Mouse (Mus musculus) CD4-positive helper T cell, adult 2 months (primary cell): ENCODE data around the gene Tox2.

Experiments used
- DNase-seq: peaks from one replicate; pipeline ENCODE4 v3.0.0-alpha.2; 2012; ENCODE audit warnings: low read depth, missing footprints, low spot score

Tox2 gene

DNA sequence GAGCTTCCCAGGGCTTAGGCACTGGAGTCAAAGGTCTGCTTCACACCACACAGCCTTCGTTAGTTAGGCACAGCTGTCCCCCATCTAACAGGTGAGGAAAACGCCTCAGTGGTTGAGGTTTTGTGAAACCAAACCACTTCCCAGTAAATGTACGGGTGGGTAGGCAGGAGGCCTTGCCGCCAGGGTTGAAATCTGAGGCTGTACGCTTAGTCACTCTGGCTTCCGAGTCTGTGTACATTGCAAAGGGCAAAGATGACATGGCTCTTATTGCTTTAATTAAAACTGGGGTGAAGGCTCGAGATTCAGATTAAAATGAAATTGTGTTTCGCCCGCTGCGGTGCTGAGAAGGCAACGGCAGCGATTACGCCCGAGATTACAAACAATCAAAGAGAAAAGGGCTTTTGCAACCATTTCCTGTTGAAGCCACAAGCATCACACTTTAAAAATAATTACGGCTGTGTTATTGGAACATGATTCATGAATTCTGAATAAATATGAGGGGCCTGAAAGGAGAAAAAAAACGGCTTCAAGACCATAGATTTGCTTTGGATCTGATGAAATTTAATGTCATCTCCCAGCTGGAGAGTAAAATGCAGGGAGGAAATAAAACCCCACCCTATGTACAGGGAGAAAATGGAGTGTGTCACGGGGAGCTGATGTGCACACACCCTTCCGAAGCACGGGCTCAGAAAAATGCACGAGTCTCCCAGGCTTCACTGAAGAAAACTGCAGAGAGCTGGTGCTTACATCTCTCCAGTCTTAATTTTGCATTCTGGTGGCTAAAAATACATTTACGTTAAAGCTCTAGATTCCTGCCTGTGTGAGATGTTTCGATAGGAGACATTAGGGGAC lies 50.5 kb downstream of the Tox2 start:
- peak; percentile 84 for DNase-seq

DNA sequence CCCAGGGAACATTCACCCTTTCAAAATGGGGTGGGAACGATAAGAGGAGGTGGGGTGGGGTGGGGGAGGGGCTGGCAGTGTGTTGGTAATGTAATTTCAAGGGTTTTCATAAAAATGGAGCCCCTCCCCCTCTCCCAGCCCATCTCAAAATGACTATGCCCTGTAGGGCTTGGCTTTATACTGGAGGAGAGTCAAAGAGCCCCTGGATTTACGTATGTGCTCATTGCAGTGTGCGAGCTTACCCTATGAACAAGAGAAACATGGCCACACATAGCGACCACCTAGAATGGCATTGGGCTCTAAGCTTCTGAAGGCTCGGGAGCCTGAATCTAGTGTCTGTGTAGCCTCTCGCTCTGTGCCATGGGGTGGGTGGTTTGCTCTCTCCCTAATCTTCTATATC lies 51.3 kb downstream of the Tox2 start:
- DNase-seq: no peak

DNA sequence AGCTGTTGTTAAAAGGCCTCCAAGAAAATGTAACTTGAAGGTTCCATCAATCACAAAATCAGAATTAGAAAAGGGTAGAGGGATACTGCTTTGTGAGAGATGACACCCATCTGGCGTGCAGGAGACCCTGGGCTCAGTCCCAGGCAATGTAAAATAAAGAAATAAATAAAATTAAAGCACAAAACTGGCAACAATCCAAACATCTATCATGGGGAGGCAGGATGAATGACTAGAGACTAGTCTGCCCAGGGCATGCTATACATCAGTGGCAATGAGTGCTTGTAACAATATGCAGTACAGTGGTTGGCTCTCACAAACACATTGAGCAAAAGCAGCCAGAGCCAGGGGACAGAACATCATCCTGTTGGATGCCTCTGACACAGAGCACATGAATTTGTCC lies 53.8 kb downstream of the Tox2 start:
- no peak for DNase-seq

DNA sequence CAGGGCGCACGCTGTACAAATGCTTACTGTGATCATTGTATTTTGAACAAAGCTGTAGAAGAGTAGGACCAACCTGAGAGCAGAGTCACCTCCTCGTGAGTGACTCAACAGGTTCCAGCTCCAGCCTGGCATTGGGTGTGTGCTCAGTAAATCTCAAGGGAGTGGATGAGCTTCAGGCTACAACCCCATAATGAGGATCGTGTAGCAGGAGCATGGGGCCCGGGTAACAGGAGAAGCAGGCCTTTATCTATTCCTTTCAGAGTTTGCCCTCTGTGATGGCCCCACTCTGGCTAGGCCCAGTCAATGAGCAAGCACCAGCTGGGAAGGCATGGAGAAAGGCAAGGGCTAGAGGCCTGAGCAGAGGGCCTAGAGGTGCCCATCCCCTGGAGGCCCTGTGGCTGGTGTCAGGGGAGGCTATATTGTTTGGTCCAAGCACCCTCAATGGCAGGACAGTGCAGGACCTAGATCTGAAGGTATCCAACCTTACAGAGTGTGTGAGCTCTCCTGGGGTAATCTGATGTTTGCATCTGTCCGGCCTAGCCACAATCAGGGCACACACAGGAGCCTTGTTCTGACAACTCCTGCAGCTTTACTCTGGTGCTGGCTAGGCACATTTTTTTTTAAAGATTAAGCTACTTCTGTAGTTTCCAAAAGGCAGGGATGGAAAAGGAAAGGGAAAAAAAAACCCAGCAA lies 58.6 kb downstream of the Tox2 start:
- no peak for DNase-seq

DNA sequence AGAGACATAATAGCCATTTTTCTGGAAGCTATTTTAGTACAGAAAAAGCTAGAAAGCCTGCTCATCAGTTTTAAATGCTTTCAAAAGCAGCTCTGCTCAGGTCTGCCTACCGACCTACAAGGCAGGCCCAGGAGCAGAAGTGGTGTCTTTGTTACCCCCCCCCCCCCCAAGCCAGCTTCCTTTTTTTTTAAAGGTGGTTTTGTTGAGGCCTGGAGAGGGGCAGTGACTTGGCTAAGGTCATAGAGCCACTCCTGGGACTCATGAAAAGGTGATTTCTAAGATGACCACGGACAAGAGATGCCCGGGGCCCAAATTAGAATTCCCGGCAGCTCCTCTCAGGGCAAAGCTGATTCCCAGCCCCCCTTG lies 59.1 kb downstream of the Tox2 start:
- DNase-seq: no peak

DNA sequence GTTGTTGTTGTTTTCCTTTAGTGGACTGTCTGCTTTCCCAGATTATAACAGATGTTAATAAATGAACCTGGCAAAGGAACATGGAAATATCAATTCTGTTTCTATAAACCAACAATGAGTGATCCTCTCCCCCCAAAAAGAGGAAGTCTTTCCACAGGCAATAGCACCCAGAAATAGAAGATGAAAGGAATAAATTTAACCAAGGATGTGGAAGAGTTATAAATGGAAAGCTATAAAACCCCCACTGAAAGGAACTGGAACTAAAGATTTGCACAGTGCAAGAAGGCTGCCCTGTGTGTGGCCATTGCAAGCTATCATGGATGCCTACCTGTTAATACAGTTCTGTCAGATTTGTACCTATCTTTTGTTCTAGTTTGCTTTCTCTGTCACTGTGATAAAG lies 64.2 kb downstream of the Tox2 start:
- DNase-seq: no peak

DNA sequence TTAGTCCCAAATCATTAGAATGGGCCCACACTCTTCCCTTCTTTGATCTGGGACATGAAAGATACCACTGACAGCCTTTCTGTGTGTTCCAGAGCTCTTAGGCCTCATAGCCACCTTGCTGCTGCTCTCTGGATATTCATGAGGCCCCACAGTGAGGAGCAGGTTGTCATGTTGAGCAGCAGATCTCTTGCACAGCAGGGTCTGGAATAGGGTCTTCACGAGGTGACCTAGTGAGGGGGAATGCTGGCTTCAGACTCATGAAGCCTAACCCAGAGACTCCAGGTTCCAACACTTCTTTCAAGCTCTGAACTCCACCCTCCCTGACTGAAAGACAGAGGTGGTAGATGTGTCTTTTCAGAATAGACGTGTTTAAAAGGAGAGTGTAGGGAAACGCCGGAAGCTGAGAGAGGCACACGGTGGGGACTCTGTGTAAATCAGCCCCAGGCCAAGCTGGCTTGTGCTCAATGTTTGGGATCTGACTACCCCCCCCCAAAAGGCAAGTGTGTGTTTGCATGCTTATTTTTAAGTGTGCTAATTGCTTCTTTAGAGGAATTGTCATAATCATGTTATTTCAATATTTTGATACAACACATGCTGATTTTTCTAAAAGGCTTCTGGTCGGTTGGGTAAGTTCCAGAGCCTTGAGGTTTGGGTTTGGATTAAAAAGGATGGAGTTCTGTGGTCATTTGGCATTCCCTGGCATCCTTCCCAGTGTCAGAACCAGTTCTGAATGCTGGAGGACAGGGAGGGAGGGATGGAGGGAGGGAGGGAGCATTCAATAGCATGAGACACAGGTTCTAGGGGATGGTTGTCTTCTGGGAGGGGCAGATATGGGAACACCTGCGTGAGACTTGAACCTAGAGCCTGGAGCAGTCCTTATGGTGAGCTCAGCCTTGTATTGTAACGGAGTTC lies 68.9 kb downstream of the Tox2 start:
- DNase-seq: no peak

DNA sequence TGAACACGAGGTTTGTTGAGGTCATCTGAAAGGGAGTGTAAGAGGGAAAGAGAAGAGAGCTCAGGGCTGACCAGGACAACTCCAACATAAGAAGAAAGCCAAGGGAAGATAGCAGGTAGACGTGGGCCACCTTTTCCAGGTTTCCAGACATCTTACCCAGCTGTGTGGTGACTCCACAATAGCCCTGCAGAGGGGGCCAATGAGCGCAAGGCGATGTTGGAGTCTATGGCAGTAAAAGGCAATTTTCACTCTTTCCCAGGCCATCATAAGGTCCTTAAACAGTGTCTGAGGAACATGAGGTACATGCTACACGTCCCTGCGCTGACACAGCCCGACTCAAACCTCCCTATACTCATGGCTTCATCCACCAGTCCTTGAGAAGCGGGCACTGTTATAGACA lies 70.9 kb downstream of the Tox2 start:
- DNase-seq: no peak

DNA sequence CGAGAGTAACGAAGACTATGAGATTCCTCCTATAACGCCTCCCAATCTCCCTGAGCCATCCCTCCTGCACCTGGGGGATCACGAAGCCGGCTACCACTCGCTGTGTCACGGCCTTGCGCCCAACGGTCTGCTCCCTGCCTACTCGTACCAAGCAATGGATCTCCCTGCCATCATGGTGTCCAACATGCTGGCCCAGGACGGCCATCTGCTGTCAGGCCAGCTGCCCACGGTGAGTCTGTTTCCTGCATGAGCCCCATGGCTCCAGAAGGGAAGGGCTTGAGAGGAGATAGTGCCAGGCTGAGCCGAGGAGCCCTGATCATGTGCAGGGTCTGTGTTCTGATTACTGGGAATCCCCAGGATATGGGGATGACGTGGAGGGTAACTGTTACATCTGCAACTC lies 73.1 kb downstream of the Tox2 start:
- no peak for DNase-seq

DNA sequence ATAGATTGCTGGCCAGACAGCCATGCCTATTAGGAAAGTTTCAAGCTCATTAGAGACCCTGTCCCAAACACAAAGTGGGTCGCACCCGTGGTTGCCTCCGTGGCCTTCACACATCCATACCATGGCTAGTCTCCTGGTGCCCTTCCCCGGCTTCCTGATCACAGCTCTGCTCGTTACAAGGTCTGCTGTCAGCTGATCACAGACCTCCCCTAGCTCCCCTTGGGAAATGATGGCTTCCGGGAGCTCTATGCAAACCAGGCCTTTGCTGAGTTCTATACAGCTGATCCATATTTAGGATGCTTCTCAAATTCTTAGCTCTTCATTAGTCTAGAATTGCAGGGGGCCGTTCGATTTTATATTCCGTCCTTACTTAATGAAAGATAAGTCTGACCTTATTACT lies 75.1 kb downstream of the Tox2 start:
- no peak for DNase-seq

DNA sequence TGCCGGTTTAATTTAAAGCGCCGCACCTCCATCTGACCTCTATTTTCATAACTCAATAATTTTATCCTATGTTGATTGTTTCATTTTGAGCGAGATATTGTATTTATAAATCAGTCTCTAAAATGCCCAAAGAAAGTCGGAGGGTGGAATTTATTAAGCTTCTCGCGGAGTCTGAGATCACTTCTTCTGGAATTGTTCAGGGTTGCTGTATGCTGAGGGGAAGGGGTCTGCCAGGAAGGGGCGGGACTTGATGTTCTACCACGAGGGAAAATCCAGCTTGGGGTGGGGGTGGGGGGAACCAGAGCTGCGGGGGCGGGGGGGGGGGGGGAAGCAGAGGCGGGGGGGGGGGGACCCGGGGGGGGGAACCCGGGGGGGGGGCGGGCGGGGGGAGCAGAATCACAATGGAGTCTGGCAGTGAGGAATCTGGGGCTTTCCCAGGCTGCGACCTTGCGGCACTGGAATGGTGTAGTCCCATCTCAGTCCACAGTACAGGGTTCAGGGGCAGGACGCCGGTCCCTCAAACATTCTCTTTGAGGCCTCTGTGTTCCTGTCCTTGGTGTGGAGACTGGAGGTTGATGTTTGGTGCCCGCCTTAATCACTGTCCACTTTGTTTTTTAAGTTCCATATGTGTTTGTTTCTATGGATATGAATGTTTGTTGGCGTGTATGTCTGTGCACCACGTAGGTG lies 77.9 kb downstream of the Tox2 start:
- DNase-seq: no peak

DNA sequence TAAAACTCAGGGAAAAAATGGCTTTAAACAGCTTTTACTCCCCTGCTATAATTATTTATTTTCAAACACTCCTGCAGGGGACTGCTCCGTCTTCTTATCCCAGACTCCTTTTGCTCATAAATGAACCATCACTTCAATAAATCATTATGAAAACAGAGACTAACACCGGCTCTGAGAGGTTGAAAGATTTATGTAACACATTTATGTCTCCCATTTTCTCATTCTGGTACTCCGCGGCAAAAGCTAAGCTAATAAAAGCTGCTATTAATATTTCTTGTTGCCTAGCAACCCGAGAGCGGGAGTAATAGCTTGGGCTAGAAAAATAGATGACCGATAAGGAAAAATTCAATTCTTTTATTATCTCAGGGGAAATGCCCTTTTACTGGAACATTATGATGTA lies 81.9 kb downstream of the Tox2 start:
- DNase-seq: no peak

DNA sequence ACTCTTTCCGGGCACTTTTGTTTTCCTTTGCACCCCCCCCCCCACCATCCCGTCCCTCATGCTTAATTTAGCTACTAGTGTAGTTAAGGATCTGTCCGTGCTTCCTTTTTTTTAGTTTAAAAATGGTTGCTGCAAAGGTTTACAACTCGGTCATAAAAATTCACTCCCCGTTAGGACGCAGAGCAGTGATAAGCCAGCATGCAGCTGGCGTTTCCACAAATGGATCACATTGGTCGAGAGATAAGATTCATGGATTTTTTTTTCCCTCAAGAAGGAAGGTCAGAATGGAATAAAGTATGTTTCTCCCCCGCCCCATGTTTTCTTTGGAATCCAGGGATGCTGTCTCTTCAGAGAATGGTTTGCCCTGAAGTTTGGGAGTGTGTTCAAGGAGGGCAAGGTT lies 82.4 kb downstream of the Tox2 start:
- DNase-seq: no peak

DNA sequence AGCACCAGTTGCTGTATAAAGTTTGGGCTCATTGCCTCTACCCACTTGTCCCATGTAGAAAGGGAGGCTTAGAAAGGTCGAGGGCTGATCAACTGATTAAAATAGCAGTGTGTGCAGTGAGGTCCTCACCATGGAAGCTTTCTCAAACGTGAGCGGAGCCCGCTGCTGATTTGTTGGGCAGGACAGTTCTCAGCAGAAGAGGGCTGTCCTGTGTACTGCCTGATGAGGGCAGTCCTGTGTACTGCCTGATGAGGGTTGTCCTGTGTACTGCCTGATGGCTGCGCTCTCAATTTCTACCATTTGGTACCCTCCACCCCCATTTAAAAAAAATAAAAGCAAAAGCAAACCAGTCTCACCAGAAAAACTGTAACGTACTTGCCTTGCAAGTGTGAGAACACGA lies 82.8 kb downstream of the Tox2 start:
- DNase-seq: peak; percentile 47

DNA sequence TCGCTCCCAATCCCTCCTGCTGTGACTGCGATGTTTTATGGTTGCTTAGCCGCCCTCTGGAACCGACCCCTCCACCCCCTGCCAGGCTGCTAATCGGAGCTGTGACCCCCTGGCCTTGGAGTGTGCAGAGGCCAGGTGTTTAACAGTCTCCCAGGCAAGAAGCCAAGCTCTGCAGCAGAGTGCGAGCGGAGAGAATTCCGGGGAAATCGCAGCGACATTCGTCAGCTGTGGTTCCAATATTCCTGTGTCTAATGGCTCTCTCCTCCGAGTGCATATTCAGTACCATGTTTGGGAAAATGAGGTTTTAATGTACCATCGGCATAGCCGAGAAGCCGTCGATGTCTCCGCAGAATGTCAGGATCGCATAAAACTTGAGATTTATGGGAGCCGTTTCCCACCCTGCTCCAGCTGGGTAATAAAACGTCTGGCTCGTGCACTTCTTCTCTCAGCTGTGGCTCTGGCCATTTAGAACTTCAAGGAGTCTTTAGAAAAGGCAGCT lies 86.0 kb downstream of the Tox2 start:
- DNase-seq: no peak

DNA sequence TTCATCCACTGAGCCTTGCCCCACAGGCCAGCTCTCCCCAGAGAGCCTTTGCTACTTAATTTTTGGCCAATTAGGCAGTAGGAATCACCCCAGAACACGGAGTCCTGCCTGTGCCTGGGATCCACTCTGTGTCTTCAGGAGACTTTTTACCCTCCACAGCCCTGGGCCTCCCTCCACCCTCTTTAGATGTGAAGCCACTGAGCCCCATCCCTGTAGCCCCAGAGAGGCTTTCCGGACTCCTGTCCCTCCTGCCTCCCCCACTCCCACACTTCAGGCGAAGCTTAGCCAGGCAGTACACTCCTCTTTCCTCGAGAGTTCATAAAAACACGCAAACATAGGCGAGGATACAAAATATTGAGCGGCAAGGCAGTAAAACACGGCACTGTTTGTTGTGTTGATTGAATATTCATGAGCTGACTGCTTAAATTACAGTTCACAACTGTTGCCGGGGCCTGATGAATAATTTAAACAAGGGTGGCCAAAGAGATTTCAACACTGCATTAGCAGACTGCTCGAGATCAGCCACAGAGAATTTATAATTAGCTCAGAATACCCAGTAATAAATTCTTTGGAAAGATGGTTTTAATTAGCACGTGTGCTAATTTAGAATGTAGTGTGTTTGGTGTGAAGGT lies 94.2 kb downstream of the Tox2 start:
- DNase-seq: no peak

DNA sequence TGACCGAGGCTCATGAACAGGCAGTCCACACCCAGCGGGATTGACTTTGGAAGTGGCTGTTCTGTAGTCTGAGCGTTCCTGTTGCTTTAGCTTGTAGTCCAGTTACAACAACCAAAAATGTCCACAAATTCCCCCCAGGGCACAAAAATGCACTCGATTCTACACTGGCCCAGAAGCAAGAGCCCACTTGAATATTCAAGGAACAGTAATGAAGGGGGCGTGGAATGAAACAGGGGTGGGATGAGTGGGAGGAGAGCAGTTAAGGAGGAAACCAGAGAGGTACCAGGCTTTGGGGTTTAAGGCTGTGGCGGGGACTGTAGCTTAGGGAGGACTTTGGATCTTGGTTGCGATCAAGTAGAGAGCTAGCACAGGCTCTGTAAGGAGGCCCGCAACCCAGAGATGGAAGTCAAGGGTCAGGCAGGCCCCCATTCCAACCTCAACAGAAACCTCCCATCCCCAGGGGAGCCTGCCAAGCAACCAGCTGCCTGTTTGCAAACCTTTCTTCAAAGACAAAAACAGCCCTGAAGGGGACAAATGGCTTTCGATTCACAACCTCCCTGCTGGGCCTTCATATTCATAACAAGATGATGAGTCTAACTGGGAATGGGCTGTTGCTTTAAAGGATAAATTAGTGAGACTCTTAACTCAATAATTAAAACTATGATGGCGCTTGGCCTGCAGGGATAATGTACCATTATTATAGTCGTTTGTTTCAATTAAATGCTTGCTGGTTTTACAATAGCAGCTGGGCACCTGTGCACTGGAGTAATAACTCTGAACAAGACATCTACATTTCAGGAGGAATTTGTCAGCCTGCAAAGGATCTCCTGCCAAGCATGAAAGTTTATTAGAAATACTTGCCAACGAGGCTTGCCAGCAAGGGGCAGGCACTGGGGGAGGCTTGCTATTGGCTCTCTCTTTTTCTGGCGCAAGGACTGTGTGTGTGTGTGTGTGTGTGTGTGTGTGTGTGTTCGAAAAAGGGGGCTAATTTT lies 97.4 kb downstream of the Tox2 start:
- DNase-seq: no peak

DNA sequence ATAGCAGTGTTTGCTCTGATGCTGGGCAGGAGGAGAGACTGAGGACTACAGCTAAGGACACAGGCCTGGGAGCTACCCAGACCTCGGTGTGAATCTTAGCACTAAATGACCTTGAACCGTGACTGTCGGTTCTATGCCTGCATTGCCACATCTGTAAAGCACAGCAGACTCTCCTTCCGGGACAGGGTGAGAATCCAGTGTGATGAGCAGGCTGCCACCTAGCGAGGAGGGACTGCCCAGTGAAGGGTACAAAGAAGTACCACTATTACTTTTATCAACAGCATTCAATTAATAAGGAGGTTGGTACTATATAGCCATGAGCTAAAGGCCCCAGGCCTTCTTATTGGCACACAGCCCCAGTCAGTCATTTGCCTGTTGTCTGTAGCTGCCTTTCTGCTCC lies 98.7 kb downstream of the Tox2 start:
- no peak for DNase-seq

DNA sequence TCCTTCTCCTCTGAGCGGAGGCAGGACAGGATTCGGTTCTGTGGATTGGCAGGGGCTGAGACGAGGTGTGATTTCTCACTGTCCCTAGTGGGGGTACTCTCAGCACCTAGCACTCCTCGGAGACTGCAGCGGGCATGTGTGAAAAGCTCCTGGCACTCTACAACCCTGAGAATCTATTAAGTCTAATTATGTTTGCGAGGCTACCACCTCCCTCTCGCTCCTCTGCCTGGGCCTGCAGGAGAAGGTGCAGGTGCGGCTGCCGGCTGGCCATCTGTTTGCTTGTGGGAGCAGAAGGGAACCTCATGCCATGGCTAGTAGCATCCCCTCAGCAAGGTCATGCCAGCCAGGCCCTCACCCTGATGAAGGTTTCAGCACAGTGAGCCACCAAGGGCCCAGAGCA lies 100.1 kb downstream of the Tox2 start:
- DNase-seq: no peak

DNA sequence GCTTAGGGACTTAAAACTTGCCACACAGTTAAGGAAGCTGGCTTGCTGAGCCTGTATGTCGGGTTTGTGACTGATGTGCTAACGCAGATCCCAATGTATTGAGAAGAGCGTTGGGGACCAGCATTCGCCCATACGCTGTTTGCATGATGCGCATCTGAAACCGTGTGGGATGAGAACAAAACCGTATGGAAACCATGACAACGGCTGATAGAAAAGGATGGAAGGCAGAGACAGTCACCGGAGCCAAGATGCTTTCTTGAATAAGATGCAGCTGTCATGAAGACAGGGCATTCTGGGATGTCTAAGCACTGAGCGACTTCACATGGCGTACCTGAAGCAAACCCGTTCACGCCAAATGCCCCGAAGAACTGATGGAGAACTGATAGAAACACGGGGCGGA lies 106.5 kb downstream of the Tox2 start:
- no peak for DNase-seq
